Mouse (Mus musculus): Measurements from ENCODE around the gene Padi6. TPM values are rescaled to one million over a fixed set of nuclear protein-coding genes. Genes with fewer than 3 reads are reported as not detected.

The Padi6 gene
- polyA plus RNA-seq, 1 experiment from 2014 or later, result not detected

DNA sequence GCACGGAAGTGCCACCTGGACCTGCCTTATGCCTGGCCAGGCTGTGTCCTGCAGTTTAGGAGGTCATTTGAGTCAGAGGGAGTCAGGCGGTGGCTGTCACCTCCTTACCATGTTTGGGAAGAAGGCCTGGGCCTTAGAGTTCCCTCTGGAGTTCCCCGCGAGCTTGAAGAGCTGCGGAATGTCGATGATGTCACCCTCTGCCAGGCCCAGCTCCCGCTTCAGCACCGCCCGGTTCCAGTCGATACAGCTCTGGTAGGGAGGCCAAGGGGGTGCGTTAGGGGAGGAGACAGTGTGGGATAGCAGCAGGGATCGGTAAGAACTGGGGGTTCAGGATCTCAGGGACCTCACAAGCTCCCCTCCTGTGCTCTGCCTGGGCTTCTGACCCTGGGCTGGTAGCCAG lies 5.5 kb upstream of the Padi6 start:
- WGBS, result 14% methylated on average over 12 of the region's 12 CpGs
- ATAC-seq (ENCODE audit: insufficient number of reproducible peaks, low FRiP score, low TSS enrichment, low read depth), result no peak
- peaks cover 8% of the 10 kb centered on the region for H3K4me1 ChIP-seq
- peaks cover 8% of the 10 kb centered on the region; the same call in 1 of the 2 replicates for H3K27me3 ChIP-seq
- no peak overlapping the region for H3K27ac ChIP-seq
- H3K4me3 ChIP-seq, result no peak overlapping the region
- H3K9me3 ChIP-seq, result no peaks in the 10 kb centered on the region
- H3K9ac ChIP-seq, result no peak overlapping the region
- H3K36me3 ChIP-seq, result no peaks in the 10 kb centered on the region
- H3K4me2 ChIP-seq, result 0 out of 2 replicates have a peak overlapping the region, but pooled peaks have one; percentile 2

DNA sequence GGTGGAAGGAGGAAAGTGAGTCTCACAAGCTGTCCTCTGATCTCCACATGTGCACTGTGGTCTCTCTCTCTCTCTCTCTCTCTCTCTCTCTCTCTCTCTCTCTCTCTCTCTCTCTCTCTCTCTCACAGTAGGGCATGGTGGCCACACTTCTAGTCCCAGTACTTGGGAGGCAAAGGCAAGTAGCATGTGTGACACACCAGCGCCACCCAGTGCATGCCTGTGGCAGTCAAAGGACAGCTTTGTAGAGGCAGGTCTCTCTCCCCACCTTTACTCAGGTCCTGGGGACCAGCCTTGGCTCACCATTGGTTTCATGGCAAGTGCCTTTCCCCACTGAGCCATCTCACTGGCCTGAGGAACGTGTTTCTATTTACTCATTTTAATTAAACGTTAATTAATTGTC lies 2.2 kb upstream of the Padi6 start:
- ATAC-seq (ENCODE audit: insufficient number of reproducible peaks, low FRiP score, low TSS enrichment, low read depth), result no peak
- Histone ChIP-seq H3K4me3 (no peak overlapping the region), H3K4me1 (peaks cover 8% of the 10 kb centered on the region), H3K27me3 (no peaks in the 10 kb centered on the region), H3K4me2 (no peak overlapping the region), H3K27ac (no peak overlapping the region), H3K36me3 (no peaks in the 10 kb centered on the region), H3K9me3 (no peaks in the 10 kb centered on the region), H3K9ac (no peak overlapping the region)
- 19% methylated on average over 3 of the region's 3 CpGs for WGBS

DNA sequence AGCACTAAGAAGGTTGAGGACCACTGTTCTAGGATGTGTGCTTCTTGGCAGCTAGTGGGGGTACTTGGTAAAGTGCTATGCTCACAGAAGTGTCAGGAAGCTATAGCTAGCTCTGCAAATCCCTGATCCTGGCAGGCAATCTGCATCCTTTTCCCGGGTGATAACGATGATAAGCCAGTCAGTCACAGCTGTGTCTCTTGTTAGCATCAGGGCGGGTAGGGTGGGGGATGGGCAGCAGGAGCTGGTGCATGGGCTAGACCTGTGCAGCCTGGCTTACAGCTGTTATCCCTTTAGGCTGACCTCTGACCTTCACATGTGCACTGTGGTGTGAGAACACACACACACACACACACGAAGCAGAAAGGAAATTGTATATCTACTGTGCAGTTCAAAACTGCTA lies 643 bp upstream of the Padi6 start:
- no peak for ATAC-seq (ENCODE audit: insufficient number of reproducible peaks, low FRiP score, low TSS enrichment, low read depth)
- Histone ChIP-seq H3K4me2 (no peak overlapping the region), H3K36me3 (no peaks in the 10 kb centered on the region), H3K4me1 (peaks cover 5% of the 10 kb centered on the region), H3K4me3 (no peak overlapping the region), H3K9ac (no peak overlapping the region), H3K27ac (no peak overlapping the region), H3K27me3 (no peaks in the 10 kb centered on the region), H3K9me3 (no peaks in the 10 kb centered on the region)
- 45% methylated on average over 4 of the region's 4 CpGs for WGBS

DNA sequence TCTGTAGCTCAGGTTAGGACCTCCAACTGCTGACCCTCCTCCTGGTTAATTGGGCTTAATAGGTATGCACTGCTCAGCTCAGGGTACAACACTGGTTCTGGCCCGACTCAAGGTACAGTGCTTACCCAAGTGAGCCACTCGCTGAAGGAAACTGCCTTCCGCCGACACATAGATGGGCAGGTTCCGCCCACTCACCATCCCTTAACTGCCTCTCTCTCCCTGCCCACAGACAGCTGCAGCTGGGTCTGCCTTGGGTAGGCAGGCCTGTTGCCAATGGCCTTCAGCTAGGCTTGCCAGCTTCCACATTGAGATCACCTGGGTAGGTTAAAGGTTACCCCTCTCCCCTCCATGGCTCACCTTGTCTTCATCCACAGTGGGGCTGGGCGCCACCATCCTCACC lies 1.0 kb downstream of the Padi6 start:
- no peak overlapping the region for H3K27ac ChIP-seq
- 82% methylated on average over 6 of the region's 6 CpGs for WGBS
- no peak overlapping the region for H3K9ac ChIP-seq
- no peaks in the 10 kb centered on the region for H3K4me1 ChIP-seq
- H3K4me3 ChIP-seq, result no peak overlapping the region
- no peak overlapping the region for H3K4me2 ChIP-seq
- H3K36me3 ChIP-seq, result no peaks in the 10 kb centered on the region
- no peaks in the 10 kb centered on the region for H3K9me3 ChIP-seq
- no peaks in the 10 kb centered on the region for H3K27me3 ChIP-seq
- ATAC-seq (ENCODE audit: insufficient number of reproducible peaks, low FRiP score, low TSS enrichment, low read depth), result 0 out of 2 replicates have a peak, but pooled peaks have one; percentile 12

DNA sequence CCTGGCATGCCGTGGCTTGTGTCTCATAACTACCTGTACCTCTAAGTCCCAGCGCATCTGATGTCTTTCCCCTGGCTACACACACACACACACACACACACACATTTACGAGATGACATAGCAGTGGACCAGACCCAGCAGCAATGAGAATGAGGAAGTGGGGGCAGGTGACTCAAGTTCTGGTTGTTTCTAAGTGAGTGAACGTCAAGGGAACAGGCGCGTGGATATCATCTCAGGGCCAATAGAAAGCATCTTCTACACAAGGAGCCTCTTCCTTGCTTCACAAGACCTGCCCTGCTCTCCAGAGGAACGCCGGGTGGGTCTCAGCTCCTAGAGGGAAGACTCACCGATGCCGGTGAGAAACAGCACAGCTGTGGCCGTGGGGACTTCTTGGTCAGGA lies 1.8 kb downstream of the Padi6 start:
- H3K4me2 ChIP-seq, result no peak overlapping the region

DNA sequence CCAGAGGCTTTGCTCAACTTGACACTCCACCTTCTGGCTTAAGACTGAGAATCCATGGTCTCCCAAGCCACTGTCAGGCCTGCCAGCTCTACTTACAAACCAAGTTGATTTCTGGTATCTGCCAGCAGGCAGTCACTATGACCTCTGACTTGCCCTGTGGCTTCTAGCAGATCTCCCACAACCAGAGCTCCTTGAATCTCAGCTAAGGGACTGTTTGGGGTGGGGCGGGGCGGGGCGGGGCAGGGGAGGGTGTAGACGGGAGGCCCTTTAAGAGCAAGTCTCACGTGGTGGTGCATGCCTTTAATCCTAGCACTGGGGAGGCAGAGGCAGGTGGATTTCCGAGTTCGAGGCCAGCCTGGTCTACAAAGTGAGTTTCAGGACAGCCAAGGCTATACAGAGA lies 9.6 kb downstream of the Padi6 start:
- Histone ChIP-seq H3K9me3 (no peaks in the 10 kb centered on the region), H3K9ac (no peak overlapping the region), H3K36me3 (no peaks in the 10 kb centered on the region), H3K27ac (no peak overlapping the region), H3K4me3 (no peak overlapping the region), H3K4me2 (no peak overlapping the region), H3K4me1 (no peaks in the 10 kb centered on the region), H3K27me3 (no peaks in the 10 kb centered on the region)
- 74% methylated on average over 7 of the region's 7 CpGs for WGBS
- ATAC-seq (ENCODE audit: insufficient number of reproducible peaks, low FRiP score, low TSS enrichment, low read depth), result no peak

More for the DNA sequence above, 1.8 kb downstream of the Padi6 start:
- no peak overlapping the region for H3K9ac ChIP-seq
- H3K4me3 ChIP-seq, result no peak overlapping the region
- H3K4me1 ChIP-seq, result no peaks in the 10 kb centered on the region
- H3K27me3 ChIP-seq, result no peaks in the 10 kb centered on the region
- H3K36me3 ChIP-seq, result no peaks in the 10 kb centered on the region
- no peak overlapping the region for H3K27ac ChIP-seq
- ATAC-seq (ENCODE audit: insufficient number of reproducible peaks, low FRiP score, low TSS enrichment, low read depth), result no peak
- H3K9me3 ChIP-seq, result no peaks in the 10 kb centered on the region
- WGBS, result 78% methylated on average over 11 of the region's 11 CpGs

DNA sequence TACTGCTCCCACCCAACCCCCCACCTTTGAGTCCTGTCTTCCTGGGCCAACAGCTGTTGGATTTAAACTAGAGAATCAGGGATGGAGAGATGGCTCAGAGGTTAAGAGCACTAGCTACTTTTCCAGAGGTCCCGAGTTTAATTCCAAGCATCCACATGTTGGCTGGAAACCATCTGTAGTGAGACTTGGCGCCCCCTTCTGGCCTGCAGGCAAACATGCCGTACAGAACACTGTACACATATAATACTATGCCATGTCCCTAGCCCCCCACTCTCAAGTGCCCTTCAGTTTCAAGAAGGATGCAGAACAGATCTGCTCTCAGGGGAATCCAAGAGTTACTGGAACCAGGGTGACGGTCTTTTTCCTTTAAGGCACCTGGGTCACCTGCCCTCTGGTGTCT lies 10.8 kb downstream of the Padi6 start:
- no peak for ATAC-seq (ENCODE audit: insufficient number of reproducible peaks, low FRiP score, low TSS enrichment, low read depth)
- Histone ChIP-seq H3K4me3 (no peak overlapping the region), H3K4me2 (no peak overlapping the region), H3K9me3 (no peaks in the 10 kb centered on the region), H3K27me3 (no peaks in the 10 kb centered on the region), H3K27ac (no peak overlapping the region), H3K9ac (no peak overlapping the region), H3K36me3 (no peaks in the 10 kb centered on the region), H3K4me1 (no peaks in the 10 kb centered on the region)
- 72% methylated on average over 4 of the region's 4 CpGs for WGBS

DNA sequence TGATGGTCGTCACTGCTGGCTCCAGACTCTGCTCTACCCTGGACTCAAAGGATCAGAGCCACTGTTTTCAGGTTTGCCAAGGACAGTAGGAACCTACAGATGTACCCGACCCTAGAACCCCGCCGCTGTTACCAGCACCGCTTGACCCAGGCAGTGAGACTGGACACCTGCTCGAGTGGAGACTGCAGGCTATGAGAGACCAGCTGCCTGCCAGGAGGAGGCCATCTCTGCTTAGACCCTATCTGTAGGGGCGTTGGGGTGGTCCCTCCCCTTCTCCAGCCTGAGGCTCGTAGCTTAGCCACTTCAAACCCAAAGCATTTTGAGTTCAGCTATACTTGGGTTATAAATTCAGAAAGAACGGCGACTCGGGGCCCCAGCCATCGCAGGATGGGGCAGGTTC lies 15.5 kb downstream of the Padi6 start:
- H3K9ac ChIP-seq, result no peak overlapping the region

DNA sequence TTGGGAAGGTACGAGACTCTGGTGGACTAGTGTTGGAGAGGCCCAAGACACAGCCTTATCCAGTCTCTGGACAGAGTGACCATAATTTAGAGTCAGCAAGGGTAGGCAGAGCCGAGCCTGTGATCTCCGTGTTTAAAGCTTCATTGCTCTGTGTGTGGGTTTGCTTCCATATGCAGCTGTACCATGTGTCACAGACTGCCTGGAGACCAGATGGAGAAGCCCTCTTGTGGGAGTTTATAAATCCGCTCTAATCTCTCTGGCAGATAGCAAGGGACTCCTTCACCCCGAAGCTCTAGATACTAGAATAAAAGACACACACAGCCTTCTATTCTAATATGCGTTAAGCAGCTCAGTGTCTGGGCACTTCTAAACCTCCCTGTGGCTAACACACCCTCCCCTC lies 17.7 kb downstream of the Padi6 start:
- no peak for ATAC-seq (ENCODE audit: insufficient number of reproducible peaks, low FRiP score, low TSS enrichment, low read depth)
- H3K27ac ChIP-seq, result peak overlapping the region; percentile 33; the same call in 1 of the 2 replicates
- no peaks in the 10 kb centered on the region for H3K27me3 ChIP-seq

More for the DNA sequence above, 15.5 kb downstream of the Padi6 start:
- ATAC-seq (ENCODE audit: insufficient number of reproducible peaks, low FRiP score, low TSS enrichment, low read depth), result no peak
- H3K4me1 ChIP-seq, result peaks cover 4% of the 10 kb centered on the region; the same call in 1 of the 2 replicates
- no peaks in the 10 kb centered on the region for H3K27me3 ChIP-seq
- no peak overlapping the region for H3K4me2 ChIP-seq
- WGBS, result 81% methylated on average over 12 of the region's 12 CpGs
- H3K4me3 ChIP-seq, result no peak overlapping the region
- H3K27ac ChIP-seq, result no peak overlapping the region
- no peaks in the 10 kb centered on the region for H3K9me3 ChIP-seq
- H3K36me3 ChIP-seq, result peaks cover 14% of the 10 kb centered on the region

DNA sequence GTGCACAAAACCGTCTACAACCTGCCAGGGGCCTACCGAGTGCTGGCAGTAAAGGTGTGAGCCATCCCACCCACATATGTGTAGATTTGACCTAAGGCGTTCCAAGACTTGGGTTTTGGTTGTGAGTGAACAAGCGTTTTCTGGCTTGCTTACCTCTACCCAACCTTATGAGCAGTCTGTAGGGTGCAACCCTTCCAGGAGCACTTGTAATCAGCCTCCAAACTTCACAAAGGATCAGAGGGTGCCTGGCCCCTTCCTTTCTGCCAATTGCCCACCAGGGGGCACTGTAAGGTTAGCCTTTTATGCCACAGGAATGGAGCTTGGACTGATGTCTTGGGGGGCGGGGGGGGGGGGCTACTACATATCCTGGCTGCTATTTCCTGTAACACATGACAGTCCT lies 18.6 kb downstream of the Padi6 start:
- Histone ChIP-seq H3K4me1 (peaks cover 6% of the 10 kb centered on the region; the same call in 1 of the 2 replicates), H3K9me3 (no peaks in the 10 kb centered on the region), H3K4me2 (no peak overlapping the region), H3K36me3 (peaks cover 44% of the 10 kb centered on the region), H3K9ac (no peak overlapping the region), H3K27me3 (no peaks in the 10 kb centered on the region), H3K27ac (0 out of 2 replicates have a peak overlapping the region, but pooled peaks have one; percentile 33), H3K4me3 (no peak overlapping the region)
- 44% methylated on average over 5 of the region's 5 CpGs for WGBS
- ATAC-seq (ENCODE audit: insufficient number of reproducible peaks, low FRiP score, low TSS enrichment, low read depth), result no peak

More for the DNA sequence above, 17.7 kb downstream of the Padi6 start:
- peaks cover 6% of the 10 kb centered on the region; the same call in 1 of the 2 replicates for H3K4me1 ChIP-seq
- no peaks in the 10 kb centered on the region for H3K9me3 ChIP-seq
- peaks cover 35% of the 10 kb centered on the region for H3K36me3 ChIP-seq
- WGBS, result 50% methylated on average over 6 of the region's 6 CpGs
- H3K9ac ChIP-seq, result no peak overlapping the region
- H3K4me3 ChIP-seq, result no peak overlapping the region
- H3K4me2 ChIP-seq, result no peak overlapping the region

DNA sequence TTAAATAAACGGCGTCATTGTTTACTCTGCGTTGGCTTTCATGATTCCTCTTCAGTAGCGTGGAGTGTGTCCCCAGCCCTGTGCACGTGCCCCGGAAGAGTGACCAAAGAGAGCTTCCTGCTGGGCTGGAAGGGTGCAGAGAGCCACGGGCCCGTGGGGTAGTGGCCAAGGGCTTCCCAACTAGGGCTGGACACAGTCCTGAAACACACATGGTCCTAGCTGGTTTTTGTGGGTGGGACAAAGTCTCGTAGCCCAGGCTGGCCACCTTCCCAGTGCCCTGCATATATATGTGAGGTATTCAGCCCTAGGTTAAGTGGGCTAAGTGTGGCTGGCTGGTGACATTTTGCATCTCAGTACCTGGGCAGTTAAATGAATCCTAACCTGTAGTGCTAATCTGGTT lies 19.3 kb downstream of the Padi6 start:
- no peaks in the 10 kb centered on the region for H3K9me3 ChIP-seq
- no peak overlapping the region for H3K27ac ChIP-seq
- H3K4me3 ChIP-seq, result no peak overlapping the region
- H3K4me2 ChIP-seq, result no peak overlapping the region
- peaks cover 50% of the 10 kb centered on the region for H3K36me3 ChIP-seq
- no peak for ATAC-seq (ENCODE audit: insufficient number of reproducible peaks, low FRiP score, low TSS enrichment, low read depth)
- WGBS, result 79% methylated on average over 9 of the region's 9 CpGs
- H3K27me3 ChIP-seq, result no peaks in the 10 kb centered on the region
- no peak overlapping the region for H3K9ac ChIP-seq
- H3K4me1 ChIP-seq, result peaks cover 6% of the 10 kb centered on the region; the same call in 1 of the 2 replicates

DNA sequence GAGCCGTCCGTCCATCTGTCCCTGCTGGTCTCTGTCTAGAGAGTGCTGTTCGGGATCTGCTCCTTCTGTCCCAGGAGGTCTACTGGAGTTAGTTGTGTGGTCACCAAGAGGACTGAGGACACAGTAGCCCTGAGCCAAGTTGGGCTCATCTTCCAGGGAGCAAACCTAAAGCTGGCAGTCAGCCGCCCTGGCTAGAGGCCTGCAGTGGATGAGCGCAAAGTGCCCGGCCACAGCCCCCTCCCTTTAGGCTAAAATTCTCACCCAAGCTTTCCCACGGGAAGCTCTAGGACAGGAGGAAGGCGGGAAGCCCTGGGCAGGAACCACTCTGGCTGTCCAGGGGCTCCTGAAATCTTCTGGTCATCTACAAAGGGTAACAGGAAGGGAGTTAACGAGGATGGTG lies 19.7 kb downstream of the Padi6 start:
- 72% methylated on average over 9 of the region's 9 CpGs for WGBS
- Histone ChIP-seq H3K27ac (no peak overlapping the region), H3K36me3 (peaks cover 55% of the 10 kb centered on the region)

DNA sequence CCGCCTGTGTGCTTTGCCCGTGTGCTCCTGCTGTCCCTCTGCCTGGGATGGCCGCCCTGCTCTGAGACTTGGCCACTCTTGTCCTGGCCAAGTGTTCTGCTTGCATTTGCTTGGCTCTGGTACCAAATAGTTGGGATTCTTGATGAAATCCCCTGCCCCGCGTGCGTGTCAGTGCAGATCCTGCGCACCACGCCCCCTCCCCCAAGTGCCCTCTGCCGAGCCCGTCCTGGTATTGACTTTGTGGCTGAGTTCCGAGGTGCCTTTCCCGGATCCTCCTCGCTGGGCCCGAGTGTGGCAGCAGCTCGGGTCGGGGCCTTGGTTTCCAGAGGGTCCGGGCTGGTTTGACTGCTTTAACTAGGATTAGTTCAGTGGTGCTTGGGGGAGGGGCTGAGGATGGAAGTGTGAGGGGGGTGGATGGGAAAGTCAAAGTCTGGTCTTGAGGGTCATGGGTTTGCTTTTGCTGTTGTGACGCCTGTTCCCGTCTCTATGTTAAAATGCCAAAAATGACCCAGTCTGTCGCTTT lies 20.4 kb downstream of the Padi6 start:
- Histone ChIP-seq H3K27ac (no peak overlapping the region; the same call in 1 of the 2 replicates), H3K4me3 (no peak overlapping the region), H3K9ac (no peak overlapping the region), H3K4me2 (no peak overlapping the region), H3K27me3 (no peaks in the 10 kb centered on the region), H3K36me3 (peaks cover 60% of the 10 kb centered on the region), H3K9me3 (no peaks in the 10 kb centered on the region), H3K4me1 (peaks cover 6% of the 10 kb centered on the region; the same call in 1 of the 2 replicates)
- no peak for ATAC-seq (ENCODE audit: insufficient number of reproducible peaks, low FRiP score, low TSS enrichment, low read depth)
- WGBS, result 70% methylated on average over 20 of the region's 20 CpGs

More for the DNA sequence above, 19.7 kb downstream of the Padi6 start:
- no peak overlapping the region for H3K9ac ChIP-seq
- no peak for ATAC-seq (ENCODE audit: insufficient number of reproducible peaks, low FRiP score, low TSS enrichment, low read depth)
- H3K4me2 ChIP-seq, result no peak overlapping the region
- no peaks in the 10 kb centered on the region for H3K9me3 ChIP-seq
- H3K4me1 ChIP-seq, result peaks cover 6% of the 10 kb centered on the region; the same call in 1 of the 2 replicates
- H3K27me3 ChIP-seq, result no peaks in the 10 kb centered on the region
- no peak overlapping the region for H3K4me3 ChIP-seq
